Mouse (Mus musculus) embryonic facial prominence, embryonic 13.5 days (tissue): ENCODE measurements at regions not wholly inside any gene's neighbourhood (a gene's known extent, or its start where the extent isn't known, plus 50 kb on each side); places are given as distances from the start of the nearest gene placed in this dataset.
"Not testable (repeated sequence)": the region's sequence is repeated elsewhere in the genome, so short reads cannot be mapped to it uniquely, and the experiment has no call there.

Experiments
- ATAC-seq: fragments of 200-750 bp; cut with Nextera tagmentation; 2 replicates; pipeline ENCODE4 v1.8.0; 2017; ENCODE audit warnings: low read depth; ENCODE audit not compliant: insufficient number of reproducible peaks, insufficient read depth, low FRiP score, low TSS enrichment
- H3K27ac ChIP-seq: fragments of 300-500 bp; sonication (generic); 2 replicates; pipeline ENCODE4 v1.5.1; 2015; ENCODE audit warnings: moderate library complexity, mild to moderate bottlenecking, inconsistent platforms
- H3K27me3 ChIP-seq: fragments of 300-500 bp; sonication (generic); 2 replicates; pipeline ENCODE4 v1.6.1; 2015; ENCODE audit warnings: mild to moderate bottlenecking, inconsistent platforms
- H3K36me3 ChIP-seq: fragments of 300-500 bp; sonication (generic); 2 replicates; pipeline ENCODE4 v1.6.1; 2015; ENCODE audit warnings: mild to moderate bottlenecking, inconsistent platforms
- H3K4me1 ChIP-seq: fragments of 300-500 bp; sonication (generic); 2 replicates; pipeline ENCODE4 v1.6.1; 2015; ENCODE audit warnings: inconsistent platforms
- H3K4me2 ChIP-seq: fragments of 300-500 bp; sonication (generic); 2 replicates; pipeline ENCODE4 v1.6.1; 2015; ENCODE audit warnings: moderate library complexity, mild to moderate bottlenecking, inconsistent platforms
- H3K4me3 ChIP-seq: fragments of 300-500 bp; sonication (generic); 2 replicates; pipeline ENCODE4 v1.5.1; 2015; ENCODE audit warnings: mild to moderate bottlenecking, inconsistent platforms
- H3K9ac ChIP-seq: fragments of 300-500 bp; sonication (generic); 2 replicates; pipeline ENCODE4 v1.6.1; 2015; ENCODE audit warnings: mild to moderate bottlenecking, inconsistent platforms
- H3K9me3 ChIP-seq: fragments of 300-500 bp; sonication (generic); 2 replicates; pipeline ENCODE4 v1.6.1; 2016; ENCODE audit warnings: inconsistent platforms
- WGBS: fragments of 180-500 bp; shearing (Covaris S2); methylation state at CpG from one replicate; pipeline ENCODE4 v1.1.7; 2015; ENCODE audit warnings: mixed read lengths; 5-methylcytosine and 5-hydroxymethylcytosine counted together

GRCm38 (mm10) chr4:105735116-105735515 is 54.6 kb upstream of the Gm12728 start:
- H3K4me2 ChIP-seq, H3K4me3 ChIP-seq, ATAC-seq, H3K36me3 ChIP-seq, H3K27me3 ChIP-seq, H3K9ac ChIP-seq, H3K27ac ChIP-seq, H3K9me3 ChIP-seq, H3K4me1 ChIP-seq: not testable (repeated sequence)
- WGBS: 83% methylated on average over 7 of the region's 9 CpGs
